Mouse (Mus musculus): ENCODE data around the gene Clnk.

DNA sequence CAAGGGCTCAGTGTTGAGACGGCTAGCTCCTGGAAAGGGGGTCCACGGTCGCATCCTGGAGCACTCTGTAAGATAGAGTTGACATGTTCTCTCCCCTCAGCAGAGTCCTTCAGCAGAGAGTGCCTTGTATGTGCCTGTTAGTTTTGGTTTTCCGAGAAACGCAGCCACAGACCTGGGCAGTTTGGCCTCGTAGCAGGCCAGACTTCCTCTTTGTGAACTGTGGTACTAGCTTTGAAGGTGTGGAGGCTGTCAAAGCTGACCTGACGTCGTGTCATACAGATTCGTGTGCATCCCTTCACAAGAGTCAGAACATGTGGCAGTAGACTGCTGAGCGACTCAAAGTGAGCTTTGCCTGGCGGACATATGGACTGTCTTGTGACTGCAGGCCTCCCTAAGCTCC is at the start of gene Clnk:
- TF ChIP-seq CTCF (IDR thresholded peaks at IDR 0.05) (no peak), EP300 (IDR thresholded peaks at IDR 0.05; ENCODE audit: insufficient read depth, low read depth, low read length) (no peak), POLR2A (IDR thresholded peaks at IDR 0.05; ENCODE audit: insufficient read depth, low read depth, low read length) (no peak)

Data from heart, adult 2 months (tissue).